Mouse (Mus musculus): ENCODE data around the gene Crispld2.

GRCm38 (mm10) chr8:120084783-120085182 is 92.5 kb downstream of the Crispld2 start:
- TF ChIP-seq POLR2A (IDR thresholded peaks at IDR 0.05; ENCODE audit: insufficient read depth, low read length) (no peak), CTCF (IDR thresholded peaks at IDR 0.05; ENCODE audit: low read depth, low read length) (no peak)

Measured in ES-Bruce4 (cell line).